Mouse (Mus musculus) myocyte (in vitro differentiated cells): ENCODE results near the gene Catsper1. TPM values are rescaled to one million over a fixed set of nuclear protein-coding genes. Genes with fewer than 3 reads are reported as not detected.

Source experiments
- H3K27me3 ChIP-seq: one replicate; pipeline ENCODE4 v1.6.1; 2011; ENCODE audit not compliant: control insufficient read depth, insufficient read depth, insufficient read length
- H3K36me3 ChIP-seq: one replicate; pipeline ENCODE4 v1.6.1; 2011; ENCODE audit not compliant: control insufficient read depth, insufficient read depth
- H3K4me2 ChIP-seq: one replicate; pipeline ENCODE4 v1.6.1; 2011; ENCODE audit warnings: low read depth, control low read depth
- H3K4me3 ChIP-seq: one replicate; pipeline ENCODE4 v1.5.1; 2011; ENCODE audit warnings: mild to moderate bottlenecking, control low read depth, moderate library complexity
- H3K79me2 ChIP-seq: one replicate; pipeline ENCODE4 v1.6.1; 2011; ENCODE audit not compliant: control insufficient read depth, insufficient read depth
- H3ac ChIP-seq: one replicate; pipeline ENCODE4 v1.6.1; 2011; ENCODE audit not compliant: control insufficient read depth, insufficient read length
- CEBPB ChIP-seq: IDR thresholded peaks from 2 replicates; pipeline ENCODE4 v1.6.1; 2011; ENCODE audit warnings: mild to moderate bottlenecking, moderate library complexity; ENCODE audit not compliant: poor library complexity, insufficient read depth, severe bottlenecking
- E2F4 ChIP-seq: IDR thresholded peaks from one replicate; pipeline ENCODE4 v1.6.1; 2011; ENCODE audit warnings: mild to moderate bottlenecking, control low read depth, moderate library complexity; ENCODE audit not compliant: insufficient read depth
- MAX ChIP-seq: IDR thresholded peaks from one replicate; pipeline ENCODE4 v1.6.1; 2011; ENCODE audit warnings: low read depth, mild to moderate bottlenecking, control low read depth
- MYOD1 ChIP-seq, 3 experiments: IDR thresholded peaks; one replicate each; pipeline ENCODE4 v1.6.1; 2011; ENCODE audit warnings: control low read depth in 2 of 3, low read depth in 2 of 3, mild to moderate bottlenecking in 2 of 3, moderate library complexity in 1 of 3; ENCODE audit not compliant: insufficient read length in 2 of 3, control insufficient read depth in 1 of 3
- MYOG ChIP-seq, 3 experiments: IDR thresholded peaks; one replicate each; pipeline ENCODE4 v1.6.1; 2011; ENCODE audit warnings: control low read depth in 2 of 3, low read depth in 2 of 3, mild to moderate bottlenecking in 2 of 3; ENCODE audit not compliant: insufficient read length in 2 of 3, control insufficient read depth in 1 of 3, insufficient read depth in 1 of 3
- POLR2A ChIP-seq: IDR thresholded peaks from one replicate; pipeline ENCODE4 v1.6.1; 2011; ENCODE audit warnings: low read depth, mild to moderate bottlenecking, control low read depth, moderate library complexity; ENCODE audit not compliant: insufficient read length
- POLR2AphosphoS2 ChIP-seq: IDR thresholded peaks from one replicate; pipeline ENCODE4 v1.6.1; 2011; ENCODE audit warnings: low read depth, control low read depth; ENCODE audit not compliant: insufficient read length
- REST ChIP-seq: IDR thresholded peaks from one replicate; pipeline ENCODE4 v1.6.1; 2011; ENCODE audit warnings: mild to moderate bottlenecking, control low read depth, moderate library complexity; ENCODE audit not compliant: insufficient read depth, insufficient read length
- SRF ChIP-seq: IDR thresholded peaks from one replicate; pipeline ENCODE4 v1.6.1; 2011; ENCODE audit warnings: low read depth; ENCODE audit not compliant: control insufficient read depth, insufficient read length
- TCF12 ChIP-seq: IDR thresholded peaks from one replicate; pipeline ENCODE4 v1.6.1; 2011; ENCODE audit warnings: mild to moderate bottlenecking, control low read depth; ENCODE audit not compliant: poor library complexity, insufficient read depth, severe bottlenecking
- TCF3 ChIP-seq: IDR thresholded peaks from one replicate; pipeline ENCODE4 v1.6.1; 2011; ENCODE audit warnings: low read depth, control low read depth; ENCODE audit not compliant: insufficient read length
- USF1 ChIP-seq: IDR thresholded peaks from one replicate; pipeline ENCODE4 v1.6.1; 2011; ENCODE audit warnings: low read depth, mild to moderate bottlenecking, control low read depth, moderate library complexity
- polyA plus RNA-seq: library from polyadenylated mRNA; unstranded; fragments of >200 nt; fragmentation: generic; extraction: Trizol; gene quantifications from one replicate; pipeline ENCODE4 v1.2.1, GENCODE M21; 2012; ENCODE audit warnings: missing spikeins

Catsper1 gene
- polyA plus RNA-seq, 1 experiment = not detected

- Histone ChIP-seq H3K79me2 (peaks cover 34% of the 10 kb centered on the region), H3K36me3 (peaks cover 8% of the 10 kb centered on the region), H3K4me3 (peak within 1 kb of the TSS; percentile 90), H3K27me3 (no peaks in the 10 kb centered on the region), H3ac (peak within 1 kb of the TSS; percentile 76), H3K4me2 (peak within 1 kb of the TSS; percentile 100)
- no peak for TF ChIP-seq MAX
- TF ChIP-seq POLR2A = peak; percentile 89
- TF ChIP-seq CEBPB = no peak
- no peak for TF ChIP-seq REST
- TF ChIP-seq MYOD1 (IDR thresholded peaks at IDR 0.05; ENCODE audit: control insufficient read depth in 1 of 3, insufficient read length in 2 of 3, low read depth in 2 of 3) = no peak
- TF ChIP-seq TCF12 = no peak
- TF ChIP-seq MYOG (IDR thresholded peaks at IDR 0.05; ENCODE audit: control insufficient read depth in 1 of 3, insufficient read depth in 1 of 3, insufficient read length in 2 of 3, low read depth in 2 of 3) = no peak
- TF ChIP-seq POLR2AphosphoS2 = peak; percentile 85
- TF ChIP-seq TCF3 = no peak
- no peak for TF ChIP-seq USF1
- TF ChIP-seq SRF = peak; percentile 26
- TF ChIP-seq E2F4 = peak; percentile 15
Measured at GRCm38 (mm10) chr19:5388588-5389242, 53.2 kb downstream of the Catsper1 start, which contains the start of gene Sart1. Gene Sart1 (minus strand): TSS chr19:5388703.

GRCm38 (mm10) chr19:5389647-5390046 lies 54.1 kb downstream of the Catsper1 start:
- Histone ChIP-seq H3K27me3 (no peaks in the 10 kb centered on the region), H3K4me3 (peak overlapping the region; percentile 90), H3ac (peak overlapping the region; percentile 30), H3K79me2 (peaks cover 34% of the 10 kb centered on the region), H3K36me3 (no peaks in the 10 kb centered on the region), H3K4me2 (peak overlapping the region; percentile 100)
- TF ChIP-seq POLR2A (peak; percentile 20), TCF3 (no peak), SRF (no peak), MAX (no peak), POLR2AphosphoS2 (peak; percentile 19), MYOD1 (IDR thresholded peaks at IDR 0.05; ENCODE audit: control insufficient read depth in 1 of 3, insufficient read length in 2 of 3, low read depth in 2 of 3) (no peak), CEBPB (no peak), E2F4 (no peak), USF1 (no peak), TCF12 (no peak), MYOG (IDR thresholded peaks at IDR 0.05; ENCODE audit: control insufficient read depth in 1 of 3, insufficient read depth in 1 of 3, insufficient read length in 2 of 3, low read depth in 2 of 3) (no peak), REST (no peak)

- Histone ChIP-seq H3K36me3 (no peaks in the 10 kb centered on the region), H3K4me3 (peak overlapping the region; percentile 90), H3K4me2 (peak overlapping the region; percentile 100), H3K27me3 (no peaks in the 10 kb centered on the region), H3K79me2 (peaks cover 32% of the 10 kb centered on the region), H3ac (no peak overlapping the region)
- no peak for TF ChIP-seq SRF
- no peak for TF ChIP-seq CEBPB
- TF ChIP-seq MYOG (IDR thresholded peaks at IDR 0.05; ENCODE audit: control insufficient read depth in 1 of 3, insufficient read depth in 1 of 3, insufficient read length in 2 of 3, low read depth in 2 of 3) = no peak
- no peak for TF ChIP-seq TCF12
- TF ChIP-seq REST = no peak
- TF ChIP-seq TCF3 = no peak
- no peak for TF ChIP-seq MAX
- TF ChIP-seq POLR2AphosphoS2 = no peak
- TF ChIP-seq POLR2A = no peak
Measured at GRCm38 (mm10) chr19:5390416-5390815, 54.9 kb downstream of the Catsper1 start.

- Histone ChIP-seq H3ac (no peak overlapping the region), H3K36me3 (no peaks in the 10 kb centered on the region), H3K79me2 (peaks cover 12% of the 10 kb centered on the region), H3K4me3 (no peak overlapping the region), H3K4me2 (no peak overlapping the region), H3K27me3 (no peaks in the 10 kb centered on the region)
- TF ChIP-seq CEBPB = no peak
- TF ChIP-seq SRF = no peak
- no peak for TF ChIP-seq MAX
- peak in 1 of 3 experiments; percentile 13 for TF ChIP-seq MYOD1 (IDR thresholded peaks at IDR 0.05; ENCODE audit: control insufficient read depth in 1 of 3, insufficient read length in 2 of 3, low read depth in 2 of 3)
- TF ChIP-seq POLR2A = no peak
- no peak for TF ChIP-seq TCF3
Measured at GRCm38 (mm10) chr19:5392892-5393291, 57.4 kb downstream of the Catsper1 start.

Other genes with a start within 250 kb of the Catsper1 start
- gene Yif1a, start 247.2 kb upstream of the Catsper1 start, polyA plus RNA-seq = 115 TPM
- gene Cnih2, start 237.2 kb upstream of the Catsper1 start, polyA plus RNA-seq = 1.6 TPM
- gene Rab1b, start 228.7 kb upstream of the Catsper1 start, polyA plus RNA-seq = 203 TPM
- 56.7 TPM for gene Klc2, start 217.2 kb upstream of the Catsper1 start, polyA plus RNA-seq
- 6.5 TPM for gene Pacs1, start 62.6 kb upstream of the Catsper1 start, polyA plus RNA-seq
- 109 TPM for gene Sf3b2, start 40.3 kb upstream of the Catsper1 start, polyA plus RNA-seq
- 0.05 TPM for gene Gal3st3, start 37.4 kb upstream of the Catsper1 start, polyA plus RNA-seq
- 28.0 TPM for gene Cst6, start 13.8 kb downstream of the Catsper1 start, polyA plus RNA-seq
- 52.9 TPM for gene Eif1ad, start 31.0 kb downstream of the Catsper1 start, polyA plus RNA-seq
- gene Banf1, start 31.4 kb downstream of the Catsper1 start, polyA plus RNA-seq = 337 TPM
- gene Sart1, start 53.0 kb downstream of the Catsper1 start, polyA plus RNA-seq = 55.6 TPM
- gene Tsga10ip, start 66.8 kb downstream of the Catsper1 start, polyA plus RNA-seq = 0.37 TPM
- gene Drap1, start 89.2 kb downstream of the Catsper1 start, polyA plus RNA-seq = 481 TPM
- gene AI837181, start 89.4 kb downstream of the Catsper1 start, polyA plus RNA-seq = 69.9 TPM
- 15.4 TPM for gene Fosl1, start 111.8 kb downstream of the Catsper1 start, polyA plus RNA-seq
- gene Ccdc85b, start 122.2 kb downstream of the Catsper1 start, polyA plus RNA-seq = 10.7 TPM
- gene Fibp, start 124.9 kb downstream of the Catsper1 start, polyA plus RNA-seq = 122 TPM
- 7.2 TPM for gene Ctsw, start 132.8 kb downstream of the Catsper1 start, polyA plus RNA-seq
- gene Efemp2, start 138.2 kb downstream of the Catsper1 start, polyA plus RNA-seq = 81.3 TPM
- gene Mus81, start 152.7 kb downstream of the Catsper1 start, polyA plus RNA-seq = 66.4 TPM
- gene Cfl1, start 154.7 kb downstream of the Catsper1 start, polyA plus RNA-seq = 948 TPM
- gene 1700020D05Rik, start 168.0 kb downstream of the Catsper1 start, polyA plus RNA-seq = 0.17 TPM
- gene Snx32, start 174.8 kb downstream of the Catsper1 start, polyA plus RNA-seq = 7.8 TPM
- not detected for gene Ovol1, start 224.9 kb downstream of the Catsper1 start, polyA plus RNA-seq
- 3.2 TPM for gene Ap5b1, start 232.3 kb downstream of the Catsper1 start, polyA plus RNA-seq